Mouse (Mus musculus): ENCODE measurements around the gene Frmd4a. TPM values are rescaled to one million over a fixed set of nuclear protein-coding genes. Genes with fewer than 3 reads are reported as not detected.

The Frmd4a gene
- polyA plus RNA-seq, 1 experiment = 106 TPM

DNA sequence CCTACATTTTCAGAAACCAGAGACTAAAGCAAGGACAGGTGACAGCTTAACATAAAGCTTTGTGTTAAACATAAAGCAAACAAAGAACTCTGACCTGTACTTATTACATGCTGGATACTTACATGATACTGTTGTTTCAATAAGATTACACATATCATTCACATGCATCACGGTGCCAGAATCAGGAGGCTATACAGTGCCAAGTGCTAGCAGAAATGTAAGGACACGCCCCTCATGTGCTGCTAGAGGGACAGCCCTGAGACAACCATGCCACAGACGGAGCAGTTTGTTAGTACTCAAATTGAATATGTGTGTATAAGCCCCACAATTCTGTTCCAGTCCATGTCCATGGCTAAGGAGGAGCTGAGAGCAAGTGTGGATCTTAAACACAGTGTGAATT lies 620.7 kb downstream of the Frmd4a start:
- DNase-seq (ENCODE audit: low read depth) = no peak
- no peak for TF ChIP-seq POLR2A (IDR thresholded peaks at IDR 0.05; ENCODE audit: borderline replicate concordance, extremely low read depth, insufficient read depth, insufficient read length, poor library complexity, severe bottlenecking)
- no peak for TF ChIP-seq CTCF (IDR thresholded peaks at IDR 0.05; ENCODE audit: borderline replicate concordance, extremely low read depth, insufficient read depth, insufficient read length)

GRCm38 (mm10) chr2:4645066-4645465 lies 627.5 kb downstream of the Frmd4a start:
- TF ChIP-seq CTCF (IDR thresholded peaks at IDR 0.05; ENCODE audit: borderline replicate concordance, extremely low read depth, insufficient read depth, insufficient read length) (no peak), POLR2A (IDR thresholded peaks at IDR 0.05; ENCODE audit: borderline replicate concordance, extremely low read depth, insufficient read depth, insufficient read length, poor library complexity, severe bottlenecking) (no peak)
- no peak for DNase-seq (ENCODE audit: low read depth)

DNA sequence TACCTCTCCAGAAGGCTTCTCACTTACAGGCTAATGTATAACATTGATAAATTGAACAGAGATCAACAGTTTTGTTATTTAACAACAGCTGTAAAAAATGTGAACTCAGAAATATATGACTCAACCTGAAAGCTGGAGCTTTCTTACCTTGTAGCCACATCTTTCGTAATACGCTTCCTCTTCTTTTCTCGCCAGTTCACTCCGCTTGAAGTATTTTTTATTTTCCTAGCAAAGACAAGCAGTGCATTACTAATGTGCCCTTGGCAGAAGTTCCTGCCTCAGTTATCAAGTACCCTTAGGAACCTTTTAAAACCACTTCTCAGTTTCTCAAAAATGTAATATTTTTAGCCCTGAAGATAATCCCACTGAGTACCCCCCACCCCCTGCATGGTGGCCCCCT lies 630.6 kb downstream of the Frmd4a start:
- TF ChIP-seq CTCF (IDR thresholded peaks at IDR 0.05; ENCODE audit: borderline replicate concordance, extremely low read depth, insufficient read depth, insufficient read length) = no peak
- TF ChIP-seq POLR2A (IDR thresholded peaks at IDR 0.05; ENCODE audit: borderline replicate concordance, extremely low read depth, insufficient read depth, insufficient read length, poor library complexity, severe bottlenecking) = no peak

DNA sequence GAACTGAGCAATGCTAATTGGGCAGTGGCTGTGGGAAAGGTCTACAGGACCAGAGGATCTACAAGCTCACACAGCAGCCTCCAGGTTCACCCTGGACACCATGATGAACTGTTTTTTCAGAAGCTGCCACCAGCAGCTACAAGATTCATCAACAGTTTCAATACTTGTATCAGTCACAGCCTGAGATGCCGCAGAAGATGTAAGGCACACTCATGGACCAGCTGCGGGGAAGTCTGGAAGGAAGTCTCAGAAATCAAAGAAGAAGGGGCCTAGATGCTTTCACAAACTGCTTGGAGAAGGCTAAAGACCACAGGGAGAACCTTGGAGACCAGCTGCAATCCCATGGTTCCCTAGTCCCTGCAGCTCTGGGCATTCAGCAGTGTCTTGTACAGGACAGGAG lies 632.1 kb downstream of the Frmd4a start:
- DNase-seq (ENCODE audit: low read depth) = no peak
- TF ChIP-seq CTCF (IDR thresholded peaks at IDR 0.05; ENCODE audit: borderline replicate concordance, extremely low read depth, insufficient read depth, insufficient read length) (no peak), POLR2A (IDR thresholded peaks at IDR 0.05; ENCODE audit: borderline replicate concordance, extremely low read depth, insufficient read depth, insufficient read length, poor library complexity, severe bottlenecking) (no peak)

More for the DNA sequence above, 630.6 kb downstream of the Frmd4a start:
- no peak for DNase-seq (ENCODE audit: low read depth)

DNA sequence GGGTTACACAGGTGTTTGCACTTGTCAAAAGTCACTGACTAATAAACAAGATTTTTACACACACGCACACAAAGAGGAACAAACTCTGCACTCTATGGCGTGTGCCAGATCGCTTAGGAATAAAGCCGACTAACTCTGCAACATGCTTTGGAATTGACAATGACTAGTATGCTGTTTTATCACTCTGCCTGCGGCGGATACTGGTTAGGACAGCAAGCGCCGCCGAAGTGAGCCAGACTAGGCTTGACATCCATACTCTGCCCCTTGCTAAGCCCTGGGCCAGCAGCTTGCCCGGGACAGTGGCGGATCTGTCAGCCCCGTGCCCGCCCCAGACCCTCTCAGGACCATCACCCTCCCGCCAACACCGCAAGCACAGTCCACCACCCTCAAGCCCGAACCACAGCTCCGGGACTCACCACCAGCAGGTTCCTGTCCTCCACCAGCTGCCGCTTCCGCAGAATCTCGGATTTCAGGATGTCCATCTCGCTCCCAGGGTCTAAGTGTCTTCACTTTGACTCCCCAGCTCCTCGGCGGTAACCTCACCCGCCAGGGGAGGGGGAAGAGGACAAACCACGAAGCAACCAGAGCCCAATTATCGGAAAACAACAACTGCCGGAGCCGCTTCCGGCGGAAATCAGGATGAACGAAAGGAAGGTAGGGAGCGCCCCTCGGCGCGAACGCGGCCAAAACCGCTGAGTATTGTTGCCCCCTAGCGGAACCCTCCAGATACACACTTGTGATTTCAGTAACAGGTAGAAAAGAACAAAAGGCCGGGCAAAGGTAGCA lies 634.2 kb downstream of the Frmd4a start, which contains the start of gene Prpf18:
TSS of gene Prpf18 (minus strand) at position 614 of the 786 bp plus-strand sequence.
- DNase-seq (ENCODE audit: low read depth) = peak; percentile 96
- TF ChIP-seq POLR2A (IDR thresholded peaks at IDR 0.05; ENCODE audit: borderline replicate concordance, extremely low read depth, insufficient read depth, insufficient read length, poor library complexity, severe bottlenecking) (no peak; the same call in 1 of the 2 replicates), CTCF (IDR thresholded peaks at IDR 0.05; ENCODE audit: borderline replicate concordance, extremely low read depth, insufficient read depth, insufficient read length) (peak; percentile 84)

DNA sequence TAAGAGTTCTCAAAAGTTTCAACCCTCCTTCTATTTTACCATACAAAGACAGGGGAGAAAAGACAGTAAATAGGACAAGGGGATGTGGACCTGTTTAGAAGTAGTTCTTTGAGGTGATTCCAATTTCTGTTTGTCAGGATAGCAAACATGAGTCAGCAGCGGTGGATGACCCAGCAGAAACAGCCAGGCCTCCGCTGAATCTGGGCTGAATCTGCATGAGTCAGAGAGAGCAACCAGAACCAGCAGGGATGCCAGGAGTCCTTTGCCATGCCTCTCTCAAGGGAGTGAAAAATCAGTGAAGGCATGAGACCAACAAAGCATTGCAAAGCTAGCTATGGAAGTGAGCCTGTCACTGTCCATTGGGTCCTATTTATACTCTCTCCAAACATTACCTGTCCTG lies 643.2 kb downstream of the Frmd4a start:
- DNase-seq (ENCODE audit: low read depth) = no peak
- no peak for TF ChIP-seq POLR2A (IDR thresholded peaks at IDR 0.05; ENCODE audit: borderline replicate concordance, extremely low read depth, insufficient read depth, insufficient read length, poor library complexity, severe bottlenecking)
- no peak for TF ChIP-seq CTCF (IDR thresholded peaks at IDR 0.05; ENCODE audit: borderline replicate concordance, extremely low read depth, insufficient read depth, insufficient read length)
